Mouse (Mus musculus): Measurements from ENCODE around the gene Dlx6. TPM values are rescaled to one million over a fixed set of nuclear protein-coding genes. Genes with fewer than 3 reads are reported as not detected.

Dlx6 gene
- not detected in 4 replicates for total RNA-seq (2023)

GRCm38 (mm10) chr6:6863160-6863870 is at the start of gene Dlx6:
Gene Dlx6 (plus strand): TSS chr6:6863334.

GRCm38 (mm10) chr6:6881638-6882190 is 18.6 kb downstream of the Dlx6 start, which contains the start of gene Dlx5:
Gene Dlx5 (minus strand): TSS chr6:6882085.

Other genes with a start within 250 kb of the Dlx6 start
- gene Dlx5, start 18.8 kb downstream of the Dlx6 start, total RNA-seq (2023), result not detected in 4 replicates
- gene Sdhaf3, start 92.7 kb downstream of the Dlx6 start, total RNA-seq (2023), result 3.5 to 4.5 TPM (median 3.9 TPM) in 4 replicates